Mouse (Mus musculus) thymus, adult 2 months (tissue): ENCODE data around the gene Rsrc1.

Source experiments
- CTCF ChIP-seq: fragments of 200-500 bp; IDR thresholded peaks from 2 replicates; pipeline ENCODE4 v1.5.1; 2012; ENCODE audit warnings: mild to moderate bottlenecking, control low read depth, low read length, moderate library complexity, borderline replicate concordance; ENCODE audit not compliant: control insufficient read depth, poor library complexity, insufficient read depth; ENCODE audit errors: extremely low read depth
- POLR2A ChIP-seq: fragments of 200-500 bp; IDR thresholded peaks from 2 replicates; pipeline ENCODE4 v1.6.1; 2012; ENCODE audit warnings: mild to moderate bottlenecking, low read length, control low read depth, moderate library complexity; ENCODE audit not compliant: control insufficient read depth, poor library complexity, insufficient read depth; ENCODE audit errors: extremely low read depth

DNA sequence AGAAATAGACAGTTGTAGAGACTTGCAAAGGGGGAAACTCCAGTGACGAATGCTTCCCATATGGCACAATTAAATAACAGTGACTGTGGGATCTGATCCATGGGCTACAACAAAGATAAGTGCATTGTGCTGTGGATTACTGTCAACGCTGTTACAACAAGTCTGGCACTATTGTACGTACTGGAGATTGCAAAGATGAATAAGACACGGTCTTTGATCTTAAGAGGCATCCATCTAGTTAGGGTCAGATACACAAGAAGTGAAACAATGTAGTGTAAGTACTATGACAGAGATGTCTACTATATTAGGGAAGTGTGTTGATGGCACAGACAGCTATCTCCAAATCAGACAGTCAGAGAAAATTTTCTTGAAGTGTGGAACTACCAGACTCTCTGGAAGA, 135.1 kb downstream of the Rsrc1 start:
- TF ChIP-seq POLR2A = no peak
- no peak for TF ChIP-seq CTCF
